Mouse (Mus musculus): ENCODE results near the gene Etv6.

GRCm38 (mm10) chr6:134207391-134208179 lies 172.1 kb downstream of the Etv6 start:
- TF ChIP-seq CTCF (IDR thresholded peaks at IDR 0.05; ENCODE audit: borderline replicate concordance, insufficient read depth, low read length): no peak
- no peak for TF ChIP-seq POLR2A (IDR thresholded peaks at IDR 0.05; ENCODE audit: low read depth, low read length)
